Mouse (Mus musculus) MEL (cell line): ENCODE results near the gene Parp8. TPM values are rescaled to one million over a fixed set of nuclear protein-coding genes. Genes with fewer than 3 reads are reported as not detected.

ENCODE experiments used
- DNase-seq: peaks from one replicate; pipeline ENCODE4 v3.0.0; 2011; ENCODE audit warnings: low read depth, low spot score
- H3K27ac ChIP-seq: 2 replicates; pipeline ENCODE4 v1.5.1; 2012; ENCODE audit warnings: low read depth, mild to moderate bottlenecking, control low read depth, low read length, moderate library complexity; ENCODE audit not compliant: control insufficient read depth
- H3K27me3 ChIP-seq, 2 experiments: fragments of 150-350 bp in 1 of 2; sonication (generic) in 1 of 2; 2 replicates each; pipeline ENCODE4 v1.6.1; 2012; ENCODE audit warnings: low read length in 2 of 2, mild to moderate bottlenecking in 2 of 2, improper control_type of control experiment in 1 of 2, moderate library complexity in 1 of 2; ENCODE audit not compliant: insufficient read depth in 2 of 2, control insufficient read depth in 1 of 2
- H3K36me3 ChIP-seq, 2 experiments: 2 replicates each; pipeline ENCODE4 v1.6.1; 2012 to 2014; ENCODE audit warnings: low read length in 2 of 2, improper control_type of control experiment in 1 of 2, inconsistent platforms in 1 of 2, mild to moderate bottlenecking in 1 of 2; ENCODE audit not compliant: insufficient read depth in 2 of 2, control insufficient read depth in 1 of 2
- H3K4me1 ChIP-seq, 2 experiments: fragments of 150-350 bp in 1 of 2; sonication (generic) in 1 of 2; 2 replicates each; pipeline ENCODE4 v1.6.1; 2012; ENCODE audit warnings: low read length in 2 of 2, improper control_type of control experiment in 1 of 2, mild to moderate bottlenecking in 1 of 2; ENCODE audit not compliant: insufficient read depth in 2 of 2, control insufficient read depth in 1 of 2
- H3K4me3 ChIP-seq, 2 experiments: fragments of 150-350 bp in 1 of 2; sonication (generic) in 1 of 2; 2 replicates each; pipeline ENCODE4 v1.5.1; 2012; ENCODE audit warnings: low read depth in 2 of 2, low read length in 2 of 2, mild to moderate bottlenecking in 2 of 2, moderate library complexity in 2 of 2, control low read depth in 1 of 2, improper control_type of control experiment in 1 of 2; ENCODE audit not compliant: control insufficient read depth in 1 of 2, insufficient read depth in 1 of 2
- H3K79me2 ChIP-seq: 2 replicates; pipeline ENCODE4 v1.6.1; 2012; ENCODE audit warnings: mild to moderate bottlenecking, low read length, moderate library complexity; ENCODE audit not compliant: control insufficient read depth, poor library complexity, insufficient read depth
- H3K9ac ChIP-seq: 2 replicates; pipeline ENCODE4 v1.6.1; 2012; ENCODE audit warnings: low read depth, mild to moderate bottlenecking, control low read depth, low read length, moderate library complexity; ENCODE audit not compliant: control insufficient read depth, poor library complexity, severe bottlenecking
- H3K9me3 ChIP-seq: fragments of 150-350 bp; sonication (generic); replicated peaks from 2 replicates; pipeline ENCODE4 v1.6.1; 2012; ENCODE audit warnings: mild to moderate bottlenecking, low read length, improper control_type of control experiment, moderate library complexity; ENCODE audit not compliant: insufficient read depth
- CHD2 ChIP-seq: IDR thresholded peaks from 2 replicates; pipeline ENCODE4 v1.6.1; 2011; ENCODE audit warnings: low read length, improper control_type of control experiment
- CTCF ChIP-seq, 3 experiments: IDR thresholded peaks in 2 of 3; conservative IDR thresholded peaks in 1 of 3; 2 replicates each; pipeline ENCODE4 v1.5.1; 2011 to 2012; ENCODE audit warnings: low read length in 3 of 3, low read depth in 2 of 3, mild to moderate bottlenecking in 2 of 3, improper control_type of control experiment in 1 of 3, inconsistent platforms in 1 of 3, mixed read lengths in 1 of 3, moderate library complexity in 1 of 3; ENCODE audit not compliant: control insufficient read depth in 1 of 3, insufficient read depth in 1 of 3, poor library complexity in 1 of 3, severe bottlenecking in 1 of 3
- EP300 ChIP-seq, 2 experiments: IDR thresholded peaks; 2 replicates each; pipeline ENCODE4 v1.6.1; 2011; ENCODE audit warnings: improper control_type of control experiment in 2 of 2, low read length in 2 of 2, low read depth in 1 of 2, mild to moderate bottlenecking in 1 of 2
- ETS1 ChIP-seq: IDR thresholded peaks from 2 replicates; pipeline ENCODE4 v1.6.1; 2012; ENCODE audit warnings: low read depth, mild to moderate bottlenecking, inconsistent platforms, low read length, improper control_type of control experiment, moderate library complexity
- GABPA ChIP-seq: IDR thresholded peaks from 2 replicates; pipeline ENCODE4 v1.6.1; 2012; ENCODE audit warnings: low read depth, mild to moderate bottlenecking, inconsistent platforms, low read length, improper control_type of control experiment, moderate library complexity
- GATA1 ChIP-seq: IDR thresholded peaks from 2 replicates; pipeline ENCODE4 v1.6.1; 2011; ENCODE audit warnings: low read depth, low read length, improper control_type of control experiment
- HCFC1 ChIP-seq: IDR thresholded peaks from 2 replicates; pipeline ENCODE4 v1.6.1; 2012; ENCODE audit warnings: low read depth, mild to moderate bottlenecking, inconsistent platforms, low read length, improper control_type of control experiment, moderate library complexity
- JUND ChIP-seq: IDR thresholded peaks from 2 replicates; pipeline ENCODE4 v1.6.1; 2011; ENCODE audit warnings: low read depth, mild to moderate bottlenecking, improper control_type of control experiment, low read length
- KAT2A ChIP-seq: conservative IDR thresholded peaks from 2 replicates; pipeline ENCODE4 v1.6.1; 2012; ENCODE audit warnings: low read depth, low read length, improper control_type of control experiment, inconsistent platforms
- MAZ ChIP-seq: IDR thresholded peaks from 2 replicates; pipeline ENCODE4 v1.6.1; 2012; ENCODE audit warnings: low read depth, mild to moderate bottlenecking, inconsistent platforms, low read length, improper control_type of control experiment
- MXI1 ChIP-seq: IDR thresholded peaks from 2 replicates; pipeline ENCODE4 v1.6.1; 2011; ENCODE audit warnings: mild to moderate bottlenecking, low read depth, low read length, improper control_type of control experiment
- NRF1 ChIP-seq: IDR thresholded peaks from 2 replicates; pipeline ENCODE4 v1.6.1; 2014; ENCODE audit warnings: low read depth, mild to moderate bottlenecking, inconsistent platforms, low read length, improper control_type of control experiment, moderate library complexity; ENCODE audit not compliant: poor library complexity, insufficient read depth, severe bottlenecking
- POLR2AphosphoS2 ChIP-seq: IDR thresholded peaks from 2 replicates; pipeline ENCODE4 v1.6.1; 2011; ENCODE audit warnings: low read length, improper control_type of control experiment
- POLR2AphosphoS5 ChIP-seq: IDR thresholded peaks from 2 replicates; pipeline ENCODE4 v1.6.1; 2012; ENCODE audit warnings: low read depth, borderline replicate concordance, mild to moderate bottlenecking, inconsistent platforms, low read length, moderate library complexity, mixed read lengths
- RAD21 ChIP-seq: IDR thresholded peaks from 2 replicates; pipeline ENCODE4 v1.6.1; 2011; ENCODE audit warnings: mild to moderate bottlenecking, low read depth, low read length, improper control_type of control experiment
- RCOR1 ChIP-seq: IDR thresholded peaks from 2 replicates; pipeline ENCODE4 v1.6.1; 2012; ENCODE audit warnings: low read depth, mild to moderate bottlenecking, inconsistent platforms, low read length, improper control_type of control experiment
- TAL1 ChIP-seq: IDR thresholded peaks from 2 replicates; pipeline ENCODE4 v1.6.1; 2012; ENCODE audit warnings: mild to moderate bottlenecking, inconsistent platforms, low read length, moderate library complexity, mixed read lengths
- TBP ChIP-seq: IDR thresholded peaks from 2 replicates; pipeline ENCODE4 v1.8.0; 2011; ENCODE audit warnings: low read depth, low read length, improper control_type of control experiment
- ZKSCAN1 ChIP-seq: IDR thresholded peaks from 2 replicates; pipeline ENCODE4 v1.6.1; 2012; ENCODE audit warnings: low read depth, mild to moderate bottlenecking, inconsistent platforms, low read length, improper control_type of control experiment, moderate library complexity
- ZNF384 ChIP-seq: IDR thresholded peaks from 2 replicates; pipeline ENCODE4 v1.6.1; 2012; ENCODE audit warnings: low read depth, mild to moderate bottlenecking, inconsistent platforms, low read length, improper control_type of control experiment
- polyA plus RNA-seq, 2 experiments: library from polyadenylated mRNA; stranded (reverse) in 1 of 2; unstranded in 1 of 2; fragments of >175 nt in 1 of 2; fragments of >200 nt in 1 of 2; gene quantifications; 2 replicates each; pipeline versions ENCODE4 v1.2.1 to v1.2.4; 2012; ENCODE audit warnings: low replicate concordance in 2 of 2, low read depth in 1 of 2; ENCODE audit not compliant: insufficient read length in 2 of 2, insufficient read depth in 1 of 2, missing spikeins in 1 of 2
- total RNA-seq: library from RNA; depleted of rRNA; stranded (reverse); fragments of 300-350 nt; gene quantifications from 2 replicates; pipeline ENCODE4 v1.2.3, GENCODE M21; 2012

Gene Parp8
- total and polyA plus RNA-seq, 3 experiments, result not detected

- Histone ChIP-seq H3K27me3 (no peaks in the 10 kb centered on the region), H3K9me3 (no peaks in the 10 kb centered on the region), H3K36me3 (no peaks in the 10 kb centered on the region), H3K9ac (no peak overlapping the region), H3K4me3 (no peak overlapping the region), H3K27ac (no peak overlapping the region), H3K79me2 (no peaks in the 10 kb centered on the region), H3K4me1 (no peaks in the 10 kb centered on the region)
- DNase-seq, result no peak
- TF ChIP-seq MAZ (no peak), ZNF384 (no peak), TBP (no peak), CHD2 (no peak), POLR2AphosphoS2 (no peak), POLR2AphosphoS5 (no peak), HCFC1 (no peak), EP300 (IDR thresholded peaks at IDR 0.05; ENCODE audit: low read depth in 1 of 2, low read length in 2 of 2) (no peak), GATA1 (no peak), RAD21 (no peak), CTCF (IDR thresholded peaks at IDR 0.05 in 2 of 3, conservative IDR thresholded peaks at IDR 0.05 in 1 of 3; ENCODE audit: control insufficient read depth in 1 of 3, insufficient read depth in 1 of 3, low read depth in 2 of 3, low read length in 3 of 3, poor library complexity in 1 of 3, severe bottlenecking in 1 of 3) (no peak)
Observed at GRCm38 (mm10) chr13:116962480-116963462, 62.6 kb downstream of the Parp8 start.

- Histone ChIP-seq H3K27me3 (no peaks in the 10 kb centered on the region), H3K4me3 (no peak overlapping the region), H3K9me3 (no peaks in the 10 kb centered on the region), H3K9ac (no peak overlapping the region)
- no peak for TF ChIP-seq EP300 (IDR thresholded peaks at IDR 0.05; ENCODE audit: low read depth in 1 of 2, low read length in 2 of 2)
- no peak for TF ChIP-seq CHD2
- no peak for TF ChIP-seq JUND
- no peak for TF ChIP-seq RCOR1
- no peak for TF ChIP-seq TAL1
- TF ChIP-seq ZKSCAN1, result no peak
- no peak for TF ChIP-seq GABPA
- TF ChIP-seq MXI1, result no peak
- TF ChIP-seq NRF1, result no peak
- no peak for TF ChIP-seq ETS1
- no peak for TF ChIP-seq KAT2A
- TF ChIP-seq, all 39 proteins: peak for 0
- Histone ChIP-seq H3K4me1 (no peaks in the 10 kb centered on the region), H3K27ac (no peak overlapping the region), H3K79me2 (no peaks in the 10 kb centered on the region), H3K36me3 (no peaks in the 10 kb centered on the region)
- DNase-seq, result no peak
Observed at GRCm38 (mm10) chr13:116958776-116959589, 66.4 kb downstream of the Parp8 start.
